8 mouse cellular contexts compared by ENCODE assay signal in genomic region chr4:133046691-133047352, GRCm38 (mm10). TPM values are rescaled to one million over a fixed set of nuclear protein-coding genes. Genes with fewer than 3 reads are reported as not detected.
DNase-seq lines count a peak whose midpoint lies in the region; ATAC-seq and TF ChIP-seq lines count a peak whose summit lies in the region.

No protein-coding gene starts in this region.

- TF ChIP-seq POLR2A in cerebellum, adult 2 months (IDR thresholded peaks at IDR 0.05; ENCODE audit: borderline replicate concordance, insufficient read depth, low read length), result no peak

- H3K9me3 ChIP-seq in stomach, postnatal 0 days (ENCODE audit: control insufficient read depth, low read length), result no peaks in the 10 kb centered on the region

- no peak for TF ChIP-seq CTCF in cerebellum, adult 2 months (IDR thresholded peaks at IDR 0.05; ENCODE audit: borderline replicate concordance, insufficient read depth, low read depth, low read length)
- TF ChIP-seq CTCF in stomach, postnatal 0 days (IDR thresholded peaks at IDR 0.05; ENCODE audit: low read depth), result no peak

- no peak for TF ChIP-seq EP300 in stomach, postnatal 0 days (optimal IDR thresholded peaks at IDR 0.05)

- no peak for ATAC-seq in stomach, postnatal 0 days (ENCODE audit: low FRiP score, low TSS enrichment)

- 18% methylated on average over 12 of the region's 12 CpGs for WGBS in cerebellum, adult 2 months
- WGBS in stomach, postnatal 0 days, result 29% methylated on average over 11 of the region's 12 CpGs

- H3K4me2 ChIP-seq in stomach, postnatal 0 days (replicated peaks; ENCODE audit: low read depth), result no peak overlapping the region

- no peak for DNase-seq in cerebellum, adult 2 months
- DNase-seq in cerebellum, adult 9-11 months, result no peak
- DNase-seq in right cerebral cortex, adult 2 months (ENCODE audit: low spot score in 2 of 2), result peak; percentile 44 to 55
- DNase-seq in right cerebral cortex, postnatal 10 days (ENCODE audit: low spot score in 2 of 2), result no peak
- DNase-seq in kidney, postnatal 25 days, result peak; percentile 41 to 80
- DNase-seq in stomach, postnatal 0 days (ENCODE audit: low spot score), result no peak
- no peak for DNase-seq in B cell, adult 2 months
- no peak for DNase-seq in yolk sac, embryonic 10.5 days (ENCODE audit: low spot score)

- no peaks in the 10 kb centered on the region for H3K36me3 ChIP-seq in stomach, postnatal 0 days (ENCODE audit: control insufficient read depth, insufficient read depth, low read length)

- no peak overlapping the region for H3K4me3 ChIP-seq in cerebellum, adult 2 months (replicated peaks; ENCODE audit: insufficient read depth, low read depth, low read length)
- H3K4me3 ChIP-seq in stomach, postnatal 0 days (ENCODE audit: low read depth, low read length), result no peak overlapping the region

- H3K27me3 ChIP-seq in cerebellum, adult 2 months (ENCODE audit: control insufficient read depth, insufficient read depth, low read length), result no peaks in the 10 kb centered on the region
- H3K27me3 ChIP-seq in stomach, postnatal 0 days (ENCODE audit: control insufficient read depth, insufficient read depth, low read length), result no peaks in the 10 kb centered on the region

- H3K9ac ChIP-seq in stomach, postnatal 0 days (ENCODE audit: low read length), result peak overlapping the region; percentile 18; the same call in 1 of the 2 replicates

- H3K27ac ChIP-seq in cerebellum, adult 2 months (ENCODE audit: insufficient read depth, low read length), result peak overlapping the region; percentile 29
- no peak overlapping the region; the same call in 1 of the 2 replicates for H3K27ac ChIP-seq in stomach, postnatal 0 days (replicated peaks)

- H3K4me1 ChIP-seq in cerebellum, adult 2 months (ENCODE audit: control insufficient read depth, insufficient read depth, low read length), result peaks cover 94% of the 10 kb centered on the region
- H3K4me1 ChIP-seq in stomach, postnatal 0 days (replicated peaks; ENCODE audit: control insufficient read depth, insufficient read depth), result peaks cover 46% of the 10 kb centered on the region

RNA-seq across cellular contexts. Expression of gene Ahdc1, which starts 35.8 kb away (rescaled TPM):
- polyA plus RNA-seq in cerebellum, adult 2 months (2012; rRNA removed), result 30.8 and 34.3 TPM in 2 replicates
- polyA plus RNA-seq in stomach, postnatal 0 days (2015; fragmentation: Nextera tagmentation; extraction: Ambion mirVana), result 2.8 and 3.2 TPM in 2 replicates

Comparison
In these comparisons a context has a peak if more than half of its experiments do, and no peak if none do; other contexts are left out.
1. DNase-seq: peak in right cerebral cortex, adult 2 months (2 of 2) and kidney, postnatal 25 days (2 of 2); none in cerebellum, adult 2 months (0 of 2), cerebellum, adult 9-11 months (single experiment), right cerebral cortex, postnatal 10 days (0 of 2), stomach, postnatal 0 days (single experiment), B cell, adult 2 months (0 of 2) and yolk sac, embryonic 10.5 days (single experiment).